Mouse (Mus musculus): ENCODE measurements at regions not wholly inside any gene's neighbourhood (a gene's known extent, or its start where the extent isn't known, plus 50 kb on each side); places are given as distances from the start of the nearest gene placed in this dataset.

DNA sequence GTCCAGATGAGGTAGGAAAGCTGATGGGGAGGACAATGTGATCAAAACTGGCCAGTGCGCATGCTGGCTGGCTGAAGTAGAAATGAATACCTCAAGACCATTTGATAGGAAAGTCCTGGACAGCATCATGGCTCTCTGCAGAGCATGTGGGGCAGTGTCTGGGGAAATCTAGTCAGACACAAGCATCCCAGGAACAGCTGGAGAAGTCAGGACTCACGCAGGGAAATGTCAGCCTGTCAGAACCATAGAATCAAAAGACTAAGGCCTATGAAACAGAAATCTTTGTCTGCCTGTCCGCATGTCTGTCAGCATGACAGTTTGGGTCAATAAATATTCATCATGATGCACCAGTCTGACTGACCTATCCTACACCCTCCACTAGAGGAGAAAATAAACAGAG, 73.7 kb upstream of the Wars2 start:
- Histone ChIP-seq H3K9me3 (ENCODE audit: control insufficient read depth, low read length) (no peaks in the 10 kb centered on the region), H3K4me3 (replicated peaks; ENCODE audit: low read length) (no peak overlapping the region), H3K27ac (replicated peaks; ENCODE audit: low read depth, low read length) (no peak overlapping the region), H3K36me3 (ENCODE audit: control insufficient read depth, insufficient read depth, low read length) (no peaks in the 10 kb centered on the region), H3K27me3 (ENCODE audit: control insufficient read depth, insufficient read depth, low read length) (no peaks in the 10 kb centered on the region), H3K4me2 (replicated peaks; ENCODE audit: low read depth, low read length, severe bottlenecking) (no peak overlapping the region), H3K4me1 (ENCODE audit: control insufficient read depth, insufficient read depth, low read length) (no peaks in the 10 kb centered on the region), H3K9ac (ENCODE audit: low read depth, low read length, severe bottlenecking) (no peak overlapping the region)
- TF ChIP-seq POLR2A (IDR thresholded peaks at IDR 0.05; ENCODE audit: borderline replicate concordance, extremely low read depth, insufficient read depth, insufficient read length) = no peak
- no peak for DNase-seq (ENCODE audit: low spot score)
- 75% methylated on average over 3 of the region's 3 CpGs for WGBS
- ATAC-seq (ENCODE audit: low FRiP score, low read depth) = no peak
